Mouse (Mus musculus): ENCODE measurements around the gene Pfdn2.

Pfdn2 gene

DNA sequence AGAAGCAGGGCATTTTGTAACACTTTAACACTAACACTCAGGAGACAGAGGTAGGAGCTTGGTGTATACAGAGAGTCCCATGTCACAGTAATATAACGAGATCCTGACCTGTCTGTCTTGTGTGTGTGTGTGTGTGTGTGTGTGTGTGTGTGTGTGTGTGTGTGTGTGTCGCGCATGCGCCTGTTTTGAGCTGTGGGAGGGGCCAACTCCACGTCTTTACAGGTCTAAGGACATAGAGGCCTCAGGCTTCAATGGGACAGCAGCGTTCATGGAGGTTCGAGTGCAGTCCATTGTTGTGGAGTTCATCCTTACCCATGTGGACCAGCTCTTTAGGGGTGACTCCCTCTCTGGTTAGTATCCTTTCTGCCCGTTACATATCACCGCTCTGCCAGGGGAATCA, 57.5 kb downstream of the Pfdn2 start:
- no peak for DNase-seq (ENCODE audit: low spot score in 2 of 2)

DNA sequence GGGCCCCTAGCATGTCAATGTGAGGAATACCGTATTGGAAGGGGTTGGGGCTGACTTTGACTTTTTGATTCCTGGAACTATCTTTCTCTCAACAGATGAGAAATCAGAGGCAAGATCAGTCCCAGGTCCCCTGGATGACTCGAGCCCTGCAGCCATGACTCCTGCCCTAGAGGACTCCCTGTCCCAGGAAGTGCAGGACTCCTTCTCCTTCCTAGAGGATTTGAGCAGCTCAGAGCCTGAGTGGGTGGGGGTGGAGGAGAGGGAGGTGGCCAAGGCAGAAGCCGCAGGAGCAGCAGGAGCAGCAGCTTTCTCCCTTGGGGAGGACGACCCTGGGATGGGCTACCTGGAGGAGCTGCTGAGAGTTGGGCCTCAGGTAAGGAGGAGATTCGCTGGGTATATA, 61.8 kb downstream of the Pfdn2 start:
- DNase-seq (ENCODE audit: low spot score in 2 of 2) = no peak

Data from urinary bladder, postnatal 36 days (tissue).